Mouse (Mus musculus): Measurements from ENCODE around the gene Ranbp1. TPM values are rescaled to one million over a fixed set of nuclear protein-coding genes. Genes with fewer than 3 reads are reported as not detected.

Gene Ranbp1
- polyA plus RNA-seq, 1 experiment from 2014 or later = 188 TPM

DNA sequence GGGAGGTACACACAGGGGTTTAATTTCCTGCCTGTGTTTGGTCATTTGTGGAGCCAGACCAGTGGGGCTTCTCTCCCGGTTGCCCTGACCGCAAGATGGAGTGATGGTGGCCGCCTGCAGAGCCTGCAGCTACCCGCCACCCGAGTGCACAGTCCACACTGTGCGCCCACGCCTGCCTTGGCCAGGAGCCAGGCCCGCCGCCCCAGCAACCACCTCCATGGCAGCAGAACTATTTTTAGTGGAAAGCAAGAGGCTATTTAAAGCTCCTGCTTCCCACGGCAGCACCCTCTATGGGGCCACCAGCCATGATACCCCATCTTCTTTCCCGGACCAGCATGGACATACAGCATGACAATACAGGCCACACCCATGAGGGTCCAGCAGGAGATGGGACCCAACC is 18.9 kb downstream of the Ranbp1 start:
- Histone ChIP-seq H3K9ac (ENCODE audit: low read depth, low read length) (no peak overlapping the region), H3K36me3 (ENCODE audit: control insufficient read depth, insufficient read depth) (no peaks in the 10 kb centered on the region), H3K27ac (ENCODE audit: low read length) (no peak overlapping the region), H3K4me2 (ENCODE audit: low read depth, low read length) (no peak overlapping the region), H3K27me3 (ENCODE audit: control insufficient read depth, insufficient read depth, low read depth, low read length) (peaks cover 8% of the 10 kb centered on the region), H3K4me1 (ENCODE audit: control insufficient read depth, low read depth, low read length) (peaks cover 6% of the 10 kb centered on the region), H3K9me3 (replicated peaks; ENCODE audit: control insufficient read depth, low read length) (no peaks in the 10 kb centered on the region), H3K4me3 (ENCODE audit: low read depth, low read length) (no peak overlapping the region)
- ATAC-seq (ENCODE audit: low read depth) = peak; percentile 55
- 50% methylated on average over 11 of the region's 11 CpGs for WGBS (ENCODE audit: insufficient replicate concordance)

DNA sequence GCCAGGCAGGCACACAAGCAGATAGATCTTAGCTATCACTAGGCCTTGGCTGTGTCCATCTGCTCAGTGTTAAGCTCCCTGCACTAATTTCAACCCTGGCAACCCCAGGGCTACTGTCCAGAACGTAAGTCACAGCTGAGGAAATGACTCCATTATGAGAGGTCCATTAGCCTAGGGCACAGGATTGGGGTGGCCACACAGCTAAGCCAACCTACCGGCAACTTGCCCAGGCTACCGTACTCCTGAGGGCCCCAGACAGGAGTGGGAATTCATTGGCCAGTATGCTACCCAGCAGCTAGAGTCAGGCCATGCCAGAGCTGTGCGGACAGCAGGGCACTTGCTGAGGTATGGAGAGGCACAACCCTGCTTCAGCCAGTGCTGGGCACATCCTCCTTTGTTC is 19.7 kb downstream of the Ranbp1 start:
- Histone ChIP-seq H3K9me3 (replicated peaks; ENCODE audit: control insufficient read depth, low read length) (no peaks in the 10 kb centered on the region), H3K9ac (ENCODE audit: low read depth, low read length) (no peak overlapping the region), H3K27ac (ENCODE audit: low read length) (no peak overlapping the region), H3K4me2 (ENCODE audit: low read depth, low read length) (no peak overlapping the region), H3K4me1 (ENCODE audit: control insufficient read depth, low read depth, low read length) (peaks cover 6% of the 10 kb centered on the region), H3K27me3 (ENCODE audit: control insufficient read depth, insufficient read depth, low read depth, low read length) (peaks cover under 1% of the 10 kb centered on the region), H3K4me3 (ENCODE audit: low read depth, low read length) (no peak overlapping the region), H3K36me3 (ENCODE audit: control insufficient read depth, insufficient read depth) (no peaks in the 10 kb centered on the region)
- 77% methylated on average over 4 of the region's 4 CpGs for WGBS (ENCODE audit: insufficient replicate concordance)
- ATAC-seq (ENCODE audit: low read depth) = no peak

DNA sequence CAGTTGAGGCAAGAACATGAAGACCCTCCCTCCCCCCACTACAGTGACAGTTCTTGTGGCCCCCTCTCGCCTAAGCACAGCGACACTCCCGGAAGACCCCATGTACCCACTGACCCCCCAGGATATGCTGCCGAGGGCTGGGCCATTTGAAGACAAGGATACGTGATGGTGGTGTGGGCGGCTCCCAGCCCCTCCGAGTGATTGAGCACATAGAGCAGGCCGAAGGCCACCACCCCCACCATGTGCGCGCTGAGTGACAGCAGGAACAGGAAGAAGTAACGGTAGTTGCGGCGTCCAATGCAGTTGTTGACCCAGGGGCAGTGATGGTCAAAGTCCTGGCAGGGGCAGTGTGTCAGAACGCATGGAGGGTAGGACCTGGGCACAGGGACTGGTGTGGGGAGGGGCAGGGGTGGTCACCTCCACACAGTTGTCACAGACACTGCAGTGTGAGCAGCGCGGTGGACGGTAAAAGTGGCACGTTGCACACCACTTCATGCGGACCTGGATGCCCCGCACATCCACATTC is 20.6 kb downstream of the Ranbp1 start:
- Histone ChIP-seq H3K9ac (ENCODE audit: low read depth, low read length) (no peak overlapping the region), H3K4me2 (ENCODE audit: low read depth, low read length) (no peak overlapping the region), H3K4me3 (ENCODE audit: low read depth, low read length) (no peak overlapping the region), H3K27ac (ENCODE audit: low read length) (no peak overlapping the region), H3K27me3 (ENCODE audit: control insufficient read depth, insufficient read depth, low read depth, low read length) (no peaks in the 10 kb centered on the region), H3K9me3 (replicated peaks; ENCODE audit: control insufficient read depth, low read length) (no peaks in the 10 kb centered on the region), H3K4me1 (ENCODE audit: control insufficient read depth, low read depth, low read length) (peaks cover 6% of the 10 kb centered on the region), H3K36me3 (ENCODE audit: control insufficient read depth, insufficient read depth) (no peaks in the 10 kb centered on the region)
- peak; percentile 20; the same call in 1 of the 2 replicates for ATAC-seq (ENCODE audit: low read depth)
- WGBS (ENCODE audit: insufficient replicate concordance) = 77% methylated on average over 20 of the region's 20 CpGs

DNA sequence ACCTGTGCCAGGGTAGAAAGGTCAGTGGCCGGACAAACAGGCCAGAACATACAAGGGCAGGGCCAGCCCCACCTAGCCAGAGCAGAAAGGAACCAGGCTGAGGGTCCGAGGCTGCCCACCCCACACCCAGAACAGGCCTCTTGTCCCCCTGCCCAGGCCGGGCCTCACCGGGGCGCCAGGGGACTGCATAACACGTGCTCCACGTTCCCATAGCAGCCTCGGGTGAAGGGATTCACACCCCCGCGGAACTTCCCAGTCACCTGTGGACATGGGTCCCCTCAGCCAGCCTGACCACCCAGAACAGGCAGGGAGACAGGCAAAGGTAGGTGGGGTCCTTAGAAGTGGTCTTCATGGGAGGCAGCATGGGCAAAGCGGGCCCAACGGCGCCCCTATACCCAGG is 21.3 kb downstream of the Ranbp1 start:
- H3K9me3 ChIP-seq (replicated peaks; ENCODE audit: control insufficient read depth, low read length) = no peaks in the 10 kb centered on the region
- peaks cover 6% of the 10 kb centered on the region for H3K4me1 ChIP-seq (ENCODE audit: control insufficient read depth, low read depth, low read length)
- H3K27me3 ChIP-seq (ENCODE audit: control insufficient read depth, insufficient read depth, low read depth, low read length) = no peaks in the 10 kb centered on the region
- H3K27ac ChIP-seq (ENCODE audit: low read length) = no peak overlapping the region
- no peak overlapping the region for H3K4me2 ChIP-seq (ENCODE audit: low read depth, low read length)
- H3K4me3 ChIP-seq (ENCODE audit: low read depth, low read length) = no peak overlapping the region
- no peaks in the 10 kb centered on the region for H3K36me3 ChIP-seq (ENCODE audit: control insufficient read depth, insufficient read depth)
- no peak overlapping the region for H3K9ac ChIP-seq (ENCODE audit: low read depth, low read length)
- ATAC-seq (ENCODE audit: low read depth) = no peak
- WGBS (ENCODE audit: insufficient replicate concordance) = 77% methylated on average over 13 of the region's 13 CpGs

DNA sequence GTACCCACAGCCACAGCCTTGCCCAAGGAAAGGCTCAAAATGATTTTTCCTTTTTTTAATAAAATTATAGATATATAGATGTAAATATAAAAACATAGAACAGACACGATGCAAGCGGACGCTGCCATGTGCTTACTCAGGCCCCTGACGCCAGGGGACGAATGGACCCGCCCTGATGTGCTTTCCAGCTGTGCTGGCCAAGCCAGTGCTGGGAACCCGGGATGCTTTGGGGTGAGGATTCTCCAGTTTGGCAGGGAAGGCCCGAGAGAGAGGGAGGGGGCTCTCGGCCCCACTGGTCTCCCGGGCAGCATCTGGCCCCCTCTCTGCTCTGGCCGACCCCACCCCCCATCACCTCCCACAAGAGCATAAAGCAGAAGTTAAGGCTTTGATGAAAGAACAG is 26.3 kb downstream of the Ranbp1 start:
- Histone ChIP-seq H3K9ac (ENCODE audit: low read depth, low read length) (no peak overlapping the region), H3K27ac (ENCODE audit: low read length) (no peak overlapping the region), H3K4me2 (ENCODE audit: low read depth, low read length) (no peak overlapping the region), H3K9me3 (replicated peaks; ENCODE audit: control insufficient read depth, low read length) (no peaks in the 10 kb centered on the region), H3K27me3 (ENCODE audit: control insufficient read depth, insufficient read depth, low read depth, low read length) (no peaks in the 10 kb centered on the region), H3K4me3 (ENCODE audit: low read depth, low read length) (no peak overlapping the region), H3K36me3 (ENCODE audit: control insufficient read depth, insufficient read depth) (no peaks in the 10 kb centered on the region), H3K4me1 (ENCODE audit: control insufficient read depth, low read depth, low read length) (peaks cover 7% of the 10 kb centered on the region; the same call in 1 of the 2 replicates)
- ATAC-seq (ENCODE audit: low read depth) = no peak
- 69% methylated on average over 11 of the region's 11 CpGs for WGBS (ENCODE audit: insufficient replicate concordance)

DNA sequence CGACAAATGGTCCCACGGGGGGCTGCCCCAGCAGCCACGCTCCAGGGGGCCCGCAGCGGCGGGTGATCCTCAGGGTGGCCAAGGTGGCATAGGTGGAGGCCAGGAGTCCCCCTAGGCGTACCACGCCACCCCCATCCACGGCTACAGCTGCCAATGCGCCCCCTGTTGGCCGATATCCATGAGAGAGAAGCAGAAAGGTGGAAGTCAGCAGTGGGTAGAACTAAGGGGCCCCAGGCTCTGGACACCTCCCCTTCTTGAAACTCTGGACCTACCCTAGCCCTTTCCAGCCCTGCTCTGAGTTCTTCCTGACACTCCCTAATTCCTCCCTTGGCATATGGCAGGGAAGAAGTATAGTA is 27.0 kb downstream of the Ranbp1 start:
- Histone ChIP-seq H3K27me3 (ENCODE audit: control insufficient read depth, insufficient read depth, low read depth, low read length) (no peaks in the 10 kb centered on the region), H3K4me3 (ENCODE audit: low read depth, low read length) (no peak overlapping the region), H3K4me2 (ENCODE audit: low read depth, low read length) (no peak overlapping the region), H3K27ac (ENCODE audit: low read length) (no peak overlapping the region), H3K4me1 (ENCODE audit: control insufficient read depth, low read depth, low read length) (peaks cover 7% of the 10 kb centered on the region; the same call in 1 of the 2 replicates), H3K9me3 (replicated peaks; ENCODE audit: control insufficient read depth, low read length) (no peaks in the 10 kb centered on the region), H3K36me3 (ENCODE audit: control insufficient read depth, insufficient read depth) (no peaks in the 10 kb centered on the region), H3K9ac (ENCODE audit: low read depth, low read length) (no peak overlapping the region)
- no peak for ATAC-seq (ENCODE audit: low read depth)
- 51% methylated on average over 11 of the region's 11 CpGs for WGBS (ENCODE audit: insufficient replicate concordance)

DNA sequence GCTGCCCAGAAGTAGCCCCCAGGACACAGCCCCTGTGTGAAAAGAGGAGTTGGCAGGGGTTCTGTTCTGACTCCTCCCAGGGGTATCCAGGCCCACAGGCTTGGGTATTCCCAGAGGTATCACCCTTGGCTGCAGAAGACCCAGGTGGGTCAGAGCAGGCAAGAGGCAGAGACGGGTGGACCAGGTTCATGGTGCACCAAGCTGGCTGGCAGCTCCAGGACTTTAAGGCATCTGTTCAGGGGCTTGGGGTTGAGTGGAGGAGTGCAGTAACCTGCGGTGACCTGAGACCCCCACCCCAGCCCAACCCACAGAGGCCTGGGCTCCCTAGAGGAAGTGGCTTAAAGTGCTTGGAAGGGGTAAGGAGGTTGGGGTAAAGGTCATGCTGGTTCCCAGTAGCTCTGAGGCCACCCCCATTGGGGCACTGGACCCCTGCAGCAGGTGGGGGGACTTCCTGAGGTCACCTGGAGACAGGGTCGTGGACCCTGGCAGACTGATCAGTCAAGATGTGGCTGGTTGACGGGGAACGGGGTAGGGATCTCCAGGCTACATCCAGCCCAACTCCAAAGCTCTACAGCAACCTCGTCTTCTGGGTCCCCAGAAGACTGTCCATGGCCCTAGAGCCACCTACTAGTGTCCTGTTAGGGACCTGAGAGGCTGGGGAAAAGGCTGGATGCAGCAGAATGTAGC is 27.5 kb downstream of the Ranbp1 start:
- H3K4me1 ChIP-seq (ENCODE audit: control insufficient read depth, low read depth, low read length) = peaks cover 7% of the 10 kb centered on the region; the same call in 1 of the 2 replicates
- no peaks in the 10 kb centered on the region for H3K36me3 ChIP-seq (ENCODE audit: control insufficient read depth, insufficient read depth)
- H3K4me2 ChIP-seq (ENCODE audit: low read depth, low read length) = no peak overlapping the region
- H3K27me3 ChIP-seq (ENCODE audit: control insufficient read depth, insufficient read depth, low read depth, low read length) = no peaks in the 10 kb centered on the region
- WGBS (ENCODE audit: insufficient replicate concordance) = 66% methylated on average over 6 of the region's 6 CpGs
- no peak overlapping the region for H3K4me3 ChIP-seq (ENCODE audit: low read depth, low read length)
- H3K27ac ChIP-seq (ENCODE audit: low read length) = no peak overlapping the region
- no peaks in the 10 kb centered on the region for H3K9me3 ChIP-seq (replicated peaks; ENCODE audit: control insufficient read depth, low read length)
- no peak overlapping the region for H3K9ac ChIP-seq (ENCODE audit: low read depth, low read length)
- no peak for ATAC-seq (ENCODE audit: low read depth)

DNA sequence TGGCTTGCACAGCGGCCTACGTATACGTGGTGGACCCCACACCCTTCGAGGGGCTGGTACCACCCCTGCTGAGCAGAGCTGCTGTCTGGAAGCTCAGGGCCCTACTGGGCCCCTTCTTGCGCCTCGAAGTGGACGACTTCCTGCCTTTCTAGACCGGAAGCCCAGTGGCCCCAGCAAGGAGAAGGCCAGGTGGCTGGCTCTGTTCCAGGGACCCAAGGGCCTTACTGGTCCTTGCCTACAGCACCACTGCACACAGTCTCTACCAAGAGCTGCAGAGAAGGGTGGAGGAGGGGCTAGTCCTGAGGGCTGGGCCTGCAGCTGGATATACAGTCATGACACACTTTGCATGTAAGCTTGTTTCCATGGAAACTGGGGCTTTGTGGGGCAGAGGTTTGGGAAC is 28.5 kb downstream of the Ranbp1 start:
- Histone ChIP-seq H3K27ac (ENCODE audit: low read length) (no peak overlapping the region), H3K9ac (ENCODE audit: low read depth, low read length) (no peak overlapping the region), H3K4me2 (ENCODE audit: low read depth, low read length) (no peak overlapping the region), H3K36me3 (ENCODE audit: control insufficient read depth, insufficient read depth) (no peaks in the 10 kb centered on the region), H3K27me3 (ENCODE audit: control insufficient read depth, insufficient read depth, low read depth, low read length) (no peaks in the 10 kb centered on the region), H3K4me1 (ENCODE audit: control insufficient read depth, low read depth, low read length) (peaks cover 7% of the 10 kb centered on the region; the same call in 1 of the 2 replicates), H3K9me3 (replicated peaks; ENCODE audit: control insufficient read depth, low read length) (no peaks in the 10 kb centered on the region), H3K4me3 (ENCODE audit: low read depth, low read length) (no peak overlapping the region)
- 22% methylated on average over 8 of the region's 8 CpGs for WGBS (ENCODE audit: insufficient replicate concordance)
- peak; percentile 31; the same call in 1 of the 2 replicates for ATAC-seq (ENCODE audit: low read depth)

DNA sequence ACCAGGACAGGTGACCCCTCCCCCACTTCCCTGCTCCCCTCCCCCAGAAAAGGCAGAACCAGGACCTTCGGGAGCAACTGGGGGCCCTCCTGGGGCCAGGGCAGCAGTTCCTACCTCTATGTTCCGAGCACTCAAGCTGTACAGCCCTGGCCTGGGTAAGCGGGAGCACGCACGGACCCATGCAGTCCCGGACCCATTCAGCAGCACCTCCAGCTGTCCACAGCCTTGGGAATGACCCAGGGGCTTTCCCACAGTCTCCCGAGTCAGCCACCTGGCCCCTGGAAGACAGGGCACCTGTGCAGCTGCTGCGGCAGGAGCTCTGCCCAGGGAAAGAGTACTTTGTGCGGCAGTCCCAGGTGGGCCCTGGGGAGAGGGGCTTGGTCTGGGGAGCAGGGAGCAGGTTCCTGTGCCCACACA is 29.9 kb downstream of the Ranbp1 start:
- H3K4me3 ChIP-seq (ENCODE audit: low read depth, low read length) = no peak overlapping the region
- 70% methylated on average over 9 of the region's 9 CpGs for WGBS (ENCODE audit: insufficient replicate concordance)
- ATAC-seq (ENCODE audit: low read depth) = no peak

More for the DNA sequence above, 29.9 kb downstream of the Ranbp1 start:
- Histone ChIP-seq H3K9ac (ENCODE audit: low read depth, low read length) (no peak overlapping the region), H3K4me2 (ENCODE audit: low read depth, low read length) (no peak overlapping the region), H3K36me3 (ENCODE audit: control insufficient read depth, insufficient read depth) (no peaks in the 10 kb centered on the region), H3K4me1 (ENCODE audit: control insufficient read depth, low read depth, low read length) (peaks cover 7% of the 10 kb centered on the region; the same call in 1 of the 2 replicates), H3K9me3 (replicated peaks; ENCODE audit: control insufficient read depth, low read length) (no peaks in the 10 kb centered on the region), H3K27ac (ENCODE audit: low read length) (no peak overlapping the region), H3K27me3 (ENCODE audit: control insufficient read depth, insufficient read depth, low read depth, low read length) (no peaks in the 10 kb centered on the region)

Data from liver, embryonic 16.5 days (tissue).